Mouse (Mus musculus): ENCODE data around the gene Kcnh1.

Kcnh1 gene

GRCm38 (mm10) chr1:192190508-192191321, at the start of gene Kcnh1:
TSS of gene Kcnh1 (plus strand) at chr1:192190774.
- peak; percentile 82 to 89 for DNase-seq

GRCm38 (mm10) chr1:192151179-192151578, 39.4 kb upstream of the Kcnh1 start:
- no peak for DNase-seq

GRCm38 (mm10) chr1:192171477-192171876, 19.1 kb upstream of the Kcnh1 start:
- DNase-seq, result no peak

GRCm38 (mm10) chr1:192179877-192180276, 10.7 kb upstream of the Kcnh1 start:
- no peak for DNase-seq

- no peak for DNase-seq
Measured at GRCm38 (mm10) chr1:192181696-192182257, 8.8 kb upstream of the Kcnh1 start.

GRCm38 (mm10) chr1:192189056-192189455, 1.5 kb upstream of the Kcnh1 start:
- DNase-seq, result no peak

GRCm38 (mm10) chr1:192189771-192190170, 803 bp upstream of the Kcnh1 start:
- DNase-seq, result no peak

- no peak for DNase-seq
Measured at GRCm38 (mm10) chr1:192191322-192191639, 707 bp downstream of the Kcnh1 start.

GRCm38 (mm10) chr1:192191859-192192258, 1.3 kb downstream of the Kcnh1 start:
- DNase-seq, result no peak

- DNase-seq, result no peak
Measured at GRCm38 (mm10) chr1:192192710-192193109, 2.1 kb downstream of the Kcnh1 start.

GRCm38 (mm10) chr1:192193656-192194055, 3.1 kb downstream of the Kcnh1 start:
- no peak for DNase-seq

- DNase-seq, result peak; percentile 54 to 70
Measured at GRCm38 (mm10) chr1:192197495-192197894, 6.9 kb downstream of the Kcnh1 start.

- no peak for DNase-seq
Measured at GRCm38 (mm10) chr1:192202936-192203335, 12.4 kb downstream of the Kcnh1 start.

GRCm38 (mm10) chr1:192207956-192208355, 17.4 kb downstream of the Kcnh1 start:
- DNase-seq, result no peak

GRCm38 (mm10) chr1:192212448-192212847, 21.9 kb downstream of the Kcnh1 start:
- DNase-seq, result no peak

- DNase-seq, result no peak
Measured at GRCm38 (mm10) chr1:192214666-192215065, 24.1 kb downstream of the Kcnh1 start.

GRCm38 (mm10) chr1:192220156-192220555, 29.6 kb downstream of the Kcnh1 start:
- no peak for DNase-seq

- no peak for DNase-seq
Measured at GRCm38 (mm10) chr1:192224161-192224560, 33.6 kb downstream of the Kcnh1 start.

GRCm38 (mm10) chr1:192232696-192233095, 42.1 kb downstream of the Kcnh1 start:
- no peak for DNase-seq

GRCm38 (mm10) chr1:192246836-192247235, 56.3 kb downstream of the Kcnh1 start:
- DNase-seq, result no peak

- DNase-seq, result no peak
Measured at GRCm38 (mm10) chr1:192259146-192259545, 68.6 kb downstream of the Kcnh1 start.

- no peak for DNase-seq
Measured at GRCm38 (mm10) chr1:192259616-192260015, 69.0 kb downstream of the Kcnh1 start.

GRCm38 (mm10) chr1:192265704-192266103, 75.1 kb downstream of the Kcnh1 start:
- DNase-seq, result no peak

GRCm38 (mm10) chr1:192266956-192267355, 76.4 kb downstream of the Kcnh1 start:
- DNase-seq, result no peak

GRCm38 (mm10) chr1:192268878-192269277, 78.3 kb downstream of the Kcnh1 start:
- DNase-seq, result no peak

All from lung, adult 18-20 months (tissue).